Mouse (Mus musculus) layer of hippocampus, adult 11-12 months (tissue): ENCODE measurements at regions not wholly inside any gene's neighbourhood (a gene's known extent, or its start where the extent isn't known, plus 50 kb on each side); places are given as distances from the start of the nearest gene placed in this dataset.
"Not testable (repeated sequence)": the region's sequence is repeated elsewhere in the genome, so short reads cannot be mapped to it uniquely, and the experiment has no call there.

ENCODE experiments used
- DNase-seq: peaks from one replicate; pipeline ENCODE4 v3.0.0; 2022; ENCODE audit warnings: low spot score

DNA sequence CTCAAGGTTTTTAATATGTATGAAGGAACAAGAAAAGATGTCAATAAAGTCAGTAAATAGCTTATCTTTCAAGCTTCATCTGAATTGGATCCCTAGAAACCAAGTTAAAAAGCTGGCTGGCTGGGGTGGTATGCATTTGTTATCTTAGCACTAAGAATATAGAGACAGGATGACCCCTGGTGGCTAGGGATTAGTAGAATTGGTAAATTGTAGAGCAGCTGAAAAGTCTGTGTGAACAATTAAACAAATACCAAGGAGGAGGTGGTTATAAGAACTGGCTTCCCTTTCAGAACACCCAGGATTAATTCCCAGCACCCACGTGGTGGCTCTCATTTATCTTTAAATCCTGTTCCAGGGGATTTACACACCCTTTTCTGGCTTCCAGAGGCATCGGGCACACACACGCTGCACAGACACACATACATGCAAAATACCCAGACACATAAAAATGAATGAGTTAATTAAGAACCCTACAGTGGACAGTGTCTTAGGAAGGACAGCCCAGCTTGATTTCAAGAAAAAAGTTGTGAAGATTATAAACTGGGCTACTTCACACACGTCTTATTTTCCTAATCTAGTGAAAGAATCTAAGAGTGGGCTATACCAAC, 170.5 kb downstream of the Pdzph1 start:
- peak; percentile 27 for DNase-seq

GRCm38 (mm10) chr17:58819339-58819738, 171.8 kb downstream of the Pdzph1 start:
- no peak for DNase-seq

DNA sequence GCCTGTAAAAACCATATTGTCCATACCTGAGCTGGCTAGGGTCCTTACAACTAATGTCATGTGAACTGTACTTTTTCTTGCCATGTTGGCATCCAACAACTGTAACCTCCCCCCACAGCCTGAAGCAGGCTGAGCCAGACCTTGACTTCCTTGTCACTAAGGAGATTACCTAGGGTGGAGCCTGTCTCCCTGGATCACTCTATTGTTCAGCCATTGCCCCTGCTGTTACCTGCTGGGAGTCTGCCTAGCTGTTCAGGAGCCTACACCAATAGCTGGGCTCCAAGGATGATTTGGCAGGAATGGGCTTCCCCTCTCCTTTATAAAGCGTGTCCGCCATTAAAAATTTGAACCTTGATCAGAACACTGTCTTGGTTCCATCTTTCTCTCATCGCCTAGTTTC, 215.7 kb downstream of the Pdzph1 start:
- not testable (repeated sequence) for DNase-seq

DNA sequence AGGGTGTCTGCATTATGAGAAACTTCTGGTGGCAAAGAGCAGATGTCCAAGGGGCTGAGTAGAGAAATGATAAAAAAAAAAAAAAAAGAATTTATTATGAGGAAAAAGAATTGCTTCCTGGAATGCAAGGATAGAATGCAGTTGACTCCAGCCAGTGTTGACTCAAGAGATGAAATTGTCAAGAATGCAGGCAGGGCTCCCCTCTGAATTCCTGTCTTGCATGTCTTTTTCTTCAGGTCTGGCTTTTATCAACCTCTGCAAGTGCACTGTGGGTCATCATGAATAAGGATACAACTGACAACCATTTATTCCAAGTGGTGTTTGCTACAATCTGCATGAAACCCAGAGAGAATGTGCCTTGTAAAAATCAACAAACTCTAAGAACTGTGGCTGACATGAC, 217.6 kb downstream of the Pdzph1 start:
- no peak for DNase-seq

DNA sequence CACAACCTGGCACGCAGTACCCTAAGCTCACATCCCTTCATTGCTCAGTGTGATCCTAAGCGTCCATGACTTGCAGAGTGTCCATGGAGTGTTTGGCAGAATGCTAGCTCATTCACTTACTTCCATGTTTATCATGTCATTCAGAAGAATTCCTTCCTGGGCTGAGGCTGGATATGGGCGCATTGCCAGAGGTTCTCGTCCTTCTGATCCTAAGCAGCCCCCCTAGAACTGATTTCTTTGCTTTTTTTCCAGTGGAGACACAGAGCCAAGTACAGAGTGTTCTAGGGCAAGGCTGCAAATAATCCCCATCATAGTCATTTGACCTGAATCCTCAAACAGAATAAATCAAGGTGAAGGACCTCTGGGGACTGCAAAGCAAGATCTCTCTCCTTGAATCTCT, 226.0 kb downstream of the Pdzph1 start:
- DNase-seq, result no peak

- DNase-seq, result no peak
Observed at GRCm38 (mm10) chr17:58749000-58749399, 242.2 kb downstream of the Pdzph1 start.

- peak; percentile 6 for DNase-seq
Observed at GRCm38 (mm10) chr17:58748264-58748663, 242.9 kb downstream of the Pdzph1 start.

GRCm38 (mm10) chr17:58710748-58711478, 280.3 kb downstream of the Pdzph1 start:
- DNase-seq, result no peak

GRCm38 (mm10) chr17:58690211-58690610, 301.0 kb downstream of the Pdzph1 start:
- no peak for DNase-seq

DNA sequence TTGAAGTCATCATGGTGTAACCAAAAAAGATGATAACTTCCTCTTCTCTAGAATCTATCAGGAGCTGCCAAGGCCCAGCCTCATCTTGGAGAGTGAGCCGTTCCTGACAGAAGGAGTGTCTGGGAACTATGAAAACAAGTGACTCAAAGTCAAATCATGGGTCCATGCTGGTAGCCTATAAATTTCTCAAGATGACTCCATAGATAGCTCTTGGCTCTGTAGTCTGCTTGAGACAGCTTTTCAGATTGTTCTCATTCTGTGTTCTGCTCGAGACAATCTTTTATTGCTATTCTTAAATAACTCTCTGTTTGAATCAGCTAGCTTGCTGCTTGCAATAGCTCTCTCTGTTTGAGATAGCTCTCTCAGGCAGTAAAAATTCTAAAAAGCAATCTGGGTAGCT, 318.9 kb downstream of the Pdzph1 start:
- DNase-seq, result peak; percentile 3

DNA sequence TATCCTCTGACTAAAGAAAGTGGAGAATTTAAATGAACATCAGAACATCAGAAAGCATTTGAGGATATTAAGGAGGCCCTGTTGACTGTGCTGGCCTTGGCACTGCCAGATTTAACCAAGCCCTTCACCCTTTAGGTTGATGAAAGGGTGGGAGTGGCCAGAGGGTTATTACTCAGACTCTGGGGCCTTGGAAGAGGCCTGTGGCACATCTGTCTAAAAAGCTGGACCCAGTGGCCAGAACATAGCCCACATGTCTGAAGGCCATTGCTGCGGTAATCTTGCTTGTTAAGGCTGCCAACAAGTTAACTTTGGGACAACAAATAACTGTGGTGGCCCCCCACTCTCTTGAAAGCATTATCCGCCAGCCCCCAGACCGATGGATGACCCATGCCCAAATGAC, 323.1 kb downstream of the Pdzph1 start:
- DNase-seq, result no peak

DNA sequence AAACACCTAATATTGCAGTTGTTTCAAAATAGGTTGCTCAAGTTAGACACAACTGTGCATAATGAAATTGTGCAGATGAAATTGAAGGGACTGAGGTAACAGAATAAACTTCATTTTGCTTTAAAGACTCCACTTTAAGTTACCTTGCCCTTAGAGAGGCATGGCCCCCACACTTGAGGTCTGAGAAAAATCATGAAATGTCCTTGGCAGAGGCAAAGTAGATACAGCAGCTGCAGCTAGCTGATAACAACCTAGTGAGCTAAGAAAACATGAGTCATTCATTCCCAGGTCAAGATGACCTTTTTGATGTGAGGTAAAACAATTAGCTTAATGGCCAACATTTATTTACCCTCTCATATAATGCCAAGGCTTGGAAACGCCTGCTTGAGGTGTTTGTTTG, 347.4 kb downstream of the Pdzph1 start:
- DNase-seq, result no peak

- DNase-seq, result no peak
Observed at GRCm38 (mm10) chr17:58642273-58642672, 348.9 kb downstream of the Pdzph1 start.

DNA sequence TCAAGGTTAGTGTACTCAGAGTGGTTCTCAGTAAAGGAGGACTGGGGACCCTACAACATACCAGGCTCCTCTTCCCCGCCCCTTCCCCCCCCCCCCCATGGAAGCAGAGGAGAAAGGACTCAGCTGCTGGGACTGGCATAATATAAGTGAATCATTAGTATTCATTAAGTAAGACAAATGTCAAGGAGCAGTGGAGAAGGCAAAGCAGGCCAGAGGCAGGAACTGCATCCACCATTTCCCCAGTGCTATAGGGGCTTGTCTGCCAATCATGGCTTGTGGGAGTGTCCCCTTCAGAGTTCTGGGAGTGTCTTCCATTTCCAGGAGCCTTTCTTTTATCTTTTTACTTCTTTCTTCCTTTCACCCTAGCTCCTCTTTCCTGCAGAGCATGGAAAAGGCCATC, 392.3 kb downstream of the Pdzph1 start:
- DNase-seq, result no peak

GRCm38 (mm10) chr17:58596661-58597060, 394.5 kb downstream of the Pdzph1 start:
- no peak for DNase-seq

GRCm38 (mm10) chr17:58587946-58588345, 403.2 kb downstream of the Pdzph1 start:
- DNase-seq, result peak; percentile 7

DNA sequence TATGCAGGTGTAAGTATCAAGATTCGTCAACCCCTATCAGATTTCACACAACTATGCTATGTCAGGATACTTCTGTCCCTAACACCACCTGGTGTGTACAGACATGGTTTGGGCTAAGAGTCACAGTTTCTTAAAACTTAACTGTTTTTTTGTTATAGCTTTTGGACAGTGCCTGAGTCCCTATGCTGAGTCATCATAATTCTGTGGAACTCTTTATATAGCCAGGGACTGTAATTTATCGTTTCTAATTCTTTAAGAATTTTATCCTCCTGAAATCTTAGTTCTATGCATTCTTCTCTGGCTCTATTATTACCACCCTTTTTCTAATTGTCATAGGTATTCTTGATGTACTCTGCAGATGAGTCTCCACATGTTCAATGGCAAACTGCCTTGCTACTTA, 418.3 kb downstream of the Pdzph1 start:
- DNase-seq, result no peak
